Mouse (Mus musculus) liver, postnatal 0 days (tissue): ENCODE results near the gene Fermt1.

Experiments used
- CTCF ChIP-seq: sonication (generic); IDR thresholded peaks from 2 replicates; pipeline ENCODE4 v1.5.1; 2016; ENCODE audit warnings: antibody characterized with exemption, low read depth
- EP300 ChIP-seq: IDR thresholded peaks from 2 replicates; pipeline ENCODE4 v1.6.1; 2016; ENCODE audit warnings: antibody characterized with exemption, low read depth, mild to moderate bottlenecking

DNA sequence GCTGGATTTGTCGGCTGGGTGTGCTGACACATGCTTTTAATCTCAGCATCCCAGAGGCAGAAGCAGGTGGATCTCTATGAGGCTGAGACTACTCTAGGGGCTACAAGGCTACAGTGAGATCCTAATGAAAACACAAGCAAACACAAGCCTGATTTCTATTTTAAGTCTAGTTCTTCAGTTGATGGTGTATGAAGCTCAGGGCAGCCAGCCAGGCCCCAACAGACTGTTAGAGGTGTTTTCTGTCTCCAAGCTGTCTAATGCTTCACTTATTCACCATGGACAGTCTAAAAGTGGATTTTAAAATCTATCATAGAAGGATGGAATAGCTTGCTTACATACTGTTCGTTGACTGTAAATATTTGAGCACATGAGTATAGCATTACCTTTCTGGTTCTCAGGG lies 84.2 kb downstream of the Fermt1 start:
- TF ChIP-seq CTCF (no peak), EP300 (no peak)
